Mouse (Mus musculus) stomach, postnatal 0 days (tissue): ENCODE results near the gene Ralgapb. TPM values are rescaled to one million over a fixed set of nuclear protein-coding genes. Genes with fewer than 3 reads are reported as not detected.
"Not testable (repeated sequence)": the region's sequence is repeated elsewhere in the genome, so short reads cannot be mapped to it uniquely, and the experiment has no call there.

Source experiments
- ATAC-seq: fragments of 200-750 bp; cut with Nextera tagmentation; 2 replicates; pipeline ENCODE4 v1.8.0; 2017; ENCODE audit not compliant: low FRiP score, low TSS enrichment
- DNase-seq: peaks from one replicate; pipeline ENCODE4 v3.0.0-alpha.2; 2016; ENCODE audit warnings: low spot score
- H3K27ac ChIP-seq: fragments of 300-500 bp; sonication (generic); replicated peaks from 2 replicates; pipeline ENCODE4 v1.5.1; 2014; ENCODE audit warnings: mild to moderate bottlenecking, control low read depth
- H3K27me3 ChIP-seq: fragments of 300-500 bp; sonication (generic); 2 replicates; pipeline ENCODE4 v1.6.1; 2014; ENCODE audit warnings: low read length; ENCODE audit not compliant: control insufficient read depth, insufficient read depth
- H3K36me3 ChIP-seq: fragments of 300-500 bp; sonication (generic); 2 replicates; pipeline ENCODE4 v1.6.1; 2014; ENCODE audit warnings: low read length, mixed read lengths; ENCODE audit not compliant: control insufficient read depth, insufficient read depth
- H3K4me1 ChIP-seq: fragments of 300-500 bp; sonication (generic); replicated peaks from 2 replicates; pipeline ENCODE4 v1.6.1; 2014; ENCODE audit warnings: antibody characterized with exemption; ENCODE audit not compliant: control insufficient read depth, insufficient read depth
- H3K4me2 ChIP-seq: fragments of 300-500 bp; sonication (generic); replicated peaks from 2 replicates; pipeline ENCODE4 v1.6.1; 2014; ENCODE audit warnings: low read depth, mild to moderate bottlenecking, control low read depth, moderate library complexity
- H3K4me3 ChIP-seq: fragments of 300-500 bp; sonication (generic); 2 replicates; pipeline ENCODE4 v1.5.1; 2014; ENCODE audit warnings: low read depth, low read length, control low read depth
- H3K9ac ChIP-seq: fragments of 300-500 bp; sonication (generic); 2 replicates; pipeline ENCODE4 v1.6.1; 2014; ENCODE audit warnings: mild to moderate bottlenecking, low read length, control low read depth, mixed read lengths
- H3K9me3 ChIP-seq: fragments of 300-500 bp; sonication (generic); 2 replicates; pipeline ENCODE4 v1.6.1; 2016; ENCODE audit warnings: low read length; ENCODE audit not compliant: control insufficient read depth
- CTCF ChIP-seq: IDR thresholded peaks from 2 replicates; pipeline ENCODE4 v1.5.1; 2016; ENCODE audit warnings: antibody characterized with exemption, low read depth, mild to moderate bottlenecking, moderate library complexity
- EP300 ChIP-seq: optimal IDR thresholded peaks from 2 replicates; pipeline ENCODE3; 2016; ENCODE audit warnings: antibody characterized with exemption
- WGBS: fragments of 180-500 bp; shearing (Covaris S2); extraction: QIAGEN DNeasy Blood & Tissue Kit; methylation state at CpG from one replicate; pipeline ENCODE4 v1.1.7; 2014; 5-methylcytosine and 5-hydroxymethylcytosine counted together
- polyA plus RNA-seq: library from polyadenylated mRNA; unstranded; fragments of >200 nt; fragmentation: Nextera tagmentation; extraction: Ambion mirVana; gene quantifications from 2 replicates; pipeline ENCODE4 v1.2.1, GENCODE M21; 2015

Ralgapb gene
- polyA plus RNA-seq, 1 experiment from 2014 or later: 11.4 TPM

- no peak overlapping the region for H3K4me2 ChIP-seq
- TF ChIP-seq EP300 (no peak), CTCF (no peak)
- no peaks in the 10 kb centered on the region for H3K27me3 ChIP-seq
- no peaks in the 10 kb centered on the region for H3K36me3 ChIP-seq
- H3K4me1 ChIP-seq: no peaks in the 10 kb centered on the region
- ATAC-seq (no peak), DNase-seq (no peak)
- no peak overlapping the region for H3K9ac ChIP-seq
- 86% methylated on average over 7 of the region's 7 CpGs for WGBS
- H3K4me3 ChIP-seq: no peak overlapping the region
- no peaks in the 10 kb centered on the region for H3K9me3 ChIP-seq
- no peak overlapping the region for H3K27ac ChIP-seq
Measured at GRCm38 (mm10) chr2:158389421-158389820, 20.2 kb upstream of the Ralgapb start.

GRCm38 (mm10) chr2:158396369-158396768 is 13.3 kb upstream of the Ralgapb start:
- no peaks in the 10 kb centered on the region for H3K27me3 ChIP-seq
- no peaks in the 10 kb centered on the region for H3K9me3 ChIP-seq
- no peaks in the 10 kb centered on the region for H3K36me3 ChIP-seq
- no peak overlapping the region for H3K4me3 ChIP-seq
- 84% methylated on average over 6 of the region's 6 CpGs for WGBS
- no peaks in the 10 kb centered on the region for H3K4me1 ChIP-seq
- no peak overlapping the region for H3K27ac ChIP-seq
- ATAC-seq (no peak), DNase-seq (no peak)
- H3K9ac ChIP-seq: no peak overlapping the region
- TF ChIP-seq CTCF (no peak), EP300 (no peak)
- no peak overlapping the region for H3K4me2 ChIP-seq

GRCm38 (mm10) chr2:158397140-158397539 is 12.5 kb upstream of the Ralgapb start:
- not testable (repeated sequence) for H3K9me3 ChIP-seq, H3K4me3 ChIP-seq, H3K36me3 ChIP-seq, H3K27ac ChIP-seq, H3K9ac ChIP-seq, H3K27me3 ChIP-seq, H3K4me1 ChIP-seq, H3K4me2 ChIP-seq
- ATAC-seq (peak; percentile 89), DNase-seq (peak; percentile 66)
- 52% methylated on average over 13 of the region's 13 CpGs for WGBS

- Histone ChIP-seq H3K9me3 (no peaks in the 10 kb centered on the region), H3K4me2 (no peak overlapping the region), H3K36me3 (no peaks in the 10 kb centered on the region), H3K9ac (no peak overlapping the region), H3K4me3 (no peak overlapping the region), H3K27ac (no peak overlapping the region), H3K27me3 (no peaks in the 10 kb centered on the region), H3K4me1 (no peaks in the 10 kb centered on the region)
- ATAC-seq (no peak), DNase-seq (no peak)
- TF ChIP-seq EP300: no peak
- 84% methylated on average over 7 of the region's 7 CpGs for WGBS
Measured at GRCm38 (mm10) chr2:158402915-158403314, 6.7 kb upstream of the Ralgapb start.

- no peak for TF ChIP-seq CTCF
- TF ChIP-seq EP300: no peak
- Histone ChIP-seq H3K9ac (peak overlapping the region; percentile 48; the same call in 1 of the 2 replicates), H3K27ac (no peak overlapping the region), H3K4me2 (peak overlapping the region; percentile 60), H3K36me3 (no peaks in the 10 kb centered on the region), H3K4me3 (peak overlapping the region; percentile 85), H3K4me1 (0 out of 2 replicates have a peak, but pooled peaks cover 5% of the 10 kb centered on the region), H3K27me3 (no peaks in the 10 kb centered on the region), H3K9me3 (no peaks in the 10 kb centered on the region)
- ATAC-seq (peak; percentile 74; the same call in 1 of the 2 replicates), DNase-seq (no peak)
- WGBS: 15% methylated on average over 14 of the region's 14 CpGs
Measured at GRCm38 (mm10) chr2:158408997-158409594, 552 bp upstream of the Ralgapb start.

- TF ChIP-seq EP300 (no peak), CTCF (peak; percentile 30; the same call in 1 of the 2 replicates)
- peak overlapping the region; percentile 90 for H3K4me2 ChIP-seq
- WGBS: 2% methylated on average over 42 of the region's 67 CpGs
- peak overlapping the region; percentile 85 for H3K4me3 ChIP-seq
- ATAC-seq (peak; percentile 41), DNase-seq (peak; percentile 62)
- H3K9ac ChIP-seq: peak overlapping the region; percentile 91
- no peaks in the 10 kb centered on the region for H3K9me3 ChIP-seq
- peak overlapping the region; percentile 93 for H3K27ac ChIP-seq
- H3K27me3 ChIP-seq: no peaks in the 10 kb centered on the region
- H3K36me3 ChIP-seq: no peaks in the 10 kb centered on the region
- 0 out of 2 replicates have a peak, but pooled peaks cover 5% of the 10 kb centered on the region for H3K4me1 ChIP-seq
Measured at GRCm38 (mm10) chr2:158410022-158411014, 670 bp downstream of the Ralgapb start.
